Mouse (Mus musculus): ENCODE data around the gene Papolg. TPM values are rescaled to one million over a fixed set of nuclear protein-coding genes. Genes with fewer than 3 reads are reported as not detected.

Papolg gene
- polyA plus RNA-seq, 1 experiment from 2014 or later = 9.6 TPM

DNA sequence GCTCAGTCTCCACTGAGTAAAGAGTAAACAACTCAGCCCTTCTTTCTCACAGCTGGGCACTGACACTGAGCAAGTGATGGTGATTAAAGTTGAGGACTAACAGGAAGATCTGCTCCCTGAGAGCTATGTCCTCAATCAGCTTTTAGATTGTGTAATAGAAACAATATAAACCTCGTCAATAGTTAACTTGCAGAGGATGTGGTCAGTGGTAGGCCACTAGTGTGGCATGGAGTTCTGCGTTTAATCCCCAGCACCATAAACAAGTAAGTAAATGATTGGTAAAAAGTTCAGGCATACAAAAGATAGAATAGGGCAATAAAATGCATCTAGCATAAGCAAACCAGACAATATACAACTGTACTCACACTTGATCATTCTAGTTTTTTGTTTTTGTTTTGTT, 30.7 kb downstream of the Papolg start:
- Histone ChIP-seq H3K36me3 (ENCODE audit: control insufficient read depth, insufficient read depth, low read length) (peaks cover 87% of the 10 kb centered on the region), H3K4me2 (ENCODE audit: low read length) (no peak overlapping the region), H3K9ac (ENCODE audit: low read length) (no peak overlapping the region), H3K27me3 (ENCODE audit: control insufficient read depth, insufficient read depth, low read length) (no peaks in the 10 kb centered on the region), H3K9me3 (ENCODE audit: control insufficient read depth, low read length) (no peaks in the 10 kb centered on the region), H3K4me3 (ENCODE audit: control insufficient read depth in 1 of 2, insufficient read depth in 1 of 2, low read depth in 1 of 2, low read length in 2 of 2) (no peak overlapping the region), H3K27ac (replicated peaks in 1 of 2; ENCODE audit: control insufficient read depth in 1 of 2, insufficient read depth in 1 of 2, low read depth in 2 of 2, low read length in 2 of 2) (no peak overlapping the region), H3K4me1 (ENCODE audit: control insufficient read depth in 2 of 2, insufficient read depth in 2 of 2, low read length in 2 of 2) (no peaks in the 10 kb centered on the region)
- no peak for ATAC-seq (ENCODE audit: insufficient number of reproducible peaks, insufficient read depth, low FRiP score, low read depth)
- 88% methylated on average over 2 of the region's 2 CpGs for WGBS

DNA sequence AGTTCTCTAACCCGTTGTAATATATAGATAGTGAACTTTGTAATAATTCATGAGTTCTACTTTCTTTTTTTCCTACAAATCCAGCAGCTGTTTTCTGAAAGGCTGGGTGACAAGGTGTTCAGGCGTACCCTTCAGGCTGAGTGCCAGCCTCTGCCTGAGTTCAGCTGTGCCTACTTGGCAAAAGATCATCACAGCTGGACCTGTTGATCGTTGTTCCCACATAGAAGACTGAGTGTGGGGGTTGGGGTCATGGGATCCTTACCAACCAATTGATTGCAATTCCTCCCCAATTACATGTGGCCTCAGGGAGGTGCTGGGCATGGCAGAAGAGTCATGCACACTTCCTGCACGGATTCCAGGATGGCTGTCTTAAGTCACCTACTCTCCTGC, 38.3 kb downstream of the Papolg start:
- Histone ChIP-seq H3K9ac (ENCODE audit: low read length) (no peak overlapping the region), H3K36me3 (ENCODE audit: control insufficient read depth, insufficient read depth, low read length) (peaks cover 53% of the 10 kb centered on the region), H3K4me2 (ENCODE audit: low read length) (no peak overlapping the region), H3K4me3 (ENCODE audit: control insufficient read depth in 1 of 2, insufficient read depth in 1 of 2, low read depth in 1 of 2, low read length in 2 of 2) (no peak overlapping the region), H3K4me1 (ENCODE audit: control insufficient read depth in 2 of 2, insufficient read depth in 2 of 2, low read length in 2 of 2) (no peaks in the 10 kb centered on the region), H3K27ac (replicated peaks in 1 of 2; ENCODE audit: control insufficient read depth in 1 of 2, insufficient read depth in 1 of 2, low read depth in 2 of 2, low read length in 2 of 2) (no peak overlapping the region), H3K27me3 (ENCODE audit: control insufficient read depth, insufficient read depth, low read length) (no peaks in the 10 kb centered on the region), H3K9me3 (ENCODE audit: control insufficient read depth, low read length) (no peaks in the 10 kb centered on the region)
- WGBS = 87% methylated on average over 4 of the region's 4 CpGs
- ATAC-seq (ENCODE audit: insufficient number of reproducible peaks, insufficient read depth, low FRiP score, low read depth) = no peak

DNA sequence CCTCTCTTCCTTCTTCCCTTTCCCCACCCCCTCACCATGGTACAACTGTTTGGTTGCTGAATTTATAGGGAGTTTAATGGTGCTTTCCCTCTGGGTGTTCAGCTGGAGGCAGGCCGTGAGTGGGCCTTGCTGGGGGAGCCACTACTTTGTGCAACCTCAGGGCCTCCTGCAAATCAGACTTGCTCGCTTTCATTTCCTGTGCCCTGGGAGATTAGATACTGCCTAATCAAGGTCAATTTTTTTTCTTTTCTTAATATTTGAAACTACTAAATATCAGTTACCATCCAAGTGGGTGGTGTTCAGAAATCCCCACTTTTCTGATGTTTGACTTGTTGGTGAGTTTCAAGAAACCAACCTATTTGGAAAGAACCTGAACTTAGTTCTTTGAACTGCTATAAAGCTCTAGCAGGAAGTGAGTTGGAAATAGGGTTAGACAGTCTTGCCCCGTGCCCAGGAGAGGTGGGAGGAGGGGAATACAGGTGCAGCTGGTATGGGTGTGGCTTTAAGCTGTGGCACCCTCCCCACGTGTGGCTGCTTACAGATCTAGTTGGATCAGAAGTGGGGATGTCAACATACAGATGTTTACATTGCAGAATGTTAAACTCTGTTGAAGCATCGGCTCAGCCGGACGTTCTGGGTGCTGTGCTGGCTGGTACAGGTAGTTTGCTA, 38.9 kb downstream of the Papolg start:
- 83% methylated on average over 7 of the region's 7 CpGs for WGBS
- Histone ChIP-seq H3K4me1 (ENCODE audit: control insufficient read depth in 2 of 2, insufficient read depth in 2 of 2, low read length in 2 of 2) (no peaks in the 10 kb centered on the region), H3K27me3 (ENCODE audit: control insufficient read depth, insufficient read depth, low read length) (no peaks in the 10 kb centered on the region), H3K9me3 (ENCODE audit: control insufficient read depth, low read length) (no peaks in the 10 kb centered on the region), H3K9ac (ENCODE audit: low read length) (no peak overlapping the region), H3K36me3 (ENCODE audit: control insufficient read depth, insufficient read depth, low read length) (peaks cover 48% of the 10 kb centered on the region), H3K4me2 (ENCODE audit: low read length) (no peak overlapping the region), H3K4me3 (ENCODE audit: control insufficient read depth in 1 of 2, insufficient read depth in 1 of 2, low read depth in 1 of 2, low read length in 2 of 2) (no peak overlapping the region), H3K27ac (replicated peaks in 1 of 2; ENCODE audit: control insufficient read depth in 1 of 2, insufficient read depth in 1 of 2, low read depth in 2 of 2, low read length in 2 of 2) (no peak overlapping the region)
- no peak for ATAC-seq (ENCODE audit: insufficient number of reproducible peaks, insufficient read depth, low FRiP score, low read depth)

DNA sequence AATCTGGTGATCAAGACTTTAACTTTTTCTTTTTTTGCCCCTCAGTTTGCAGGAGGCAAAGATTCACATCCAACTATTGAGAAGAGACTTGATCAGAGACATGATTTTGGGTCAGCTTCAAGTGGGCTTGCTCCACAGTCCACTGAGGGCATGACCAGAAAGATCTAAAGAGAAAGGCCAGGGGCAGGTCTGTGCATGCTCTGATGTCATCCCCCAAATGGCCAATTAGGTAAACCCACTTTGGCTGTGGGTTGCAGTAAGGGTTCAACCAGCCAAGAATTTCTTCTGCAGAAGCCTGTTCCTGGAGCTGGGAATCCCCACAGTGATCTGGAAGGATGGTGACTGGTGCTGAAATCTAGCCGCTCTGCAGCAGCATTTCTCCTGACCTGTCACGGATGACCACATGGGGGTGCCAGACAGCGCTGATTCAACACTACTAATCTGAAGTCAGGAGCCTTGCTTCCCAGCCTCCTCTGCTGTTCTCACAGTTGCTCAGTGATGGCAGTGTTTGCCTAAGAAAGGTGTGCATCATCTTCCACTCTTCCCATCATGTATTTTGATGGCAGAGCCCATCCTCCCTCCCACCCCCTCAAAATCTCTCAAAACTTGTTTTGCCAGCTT, 39.8 kb downstream of the Papolg start:
- ATAC-seq (ENCODE audit: insufficient number of reproducible peaks, insufficient read depth, low FRiP score, low read depth) = no peak
- Histone ChIP-seq H3K4me1 (ENCODE audit: control insufficient read depth in 2 of 2, insufficient read depth in 2 of 2, low read length in 2 of 2) (no peaks in the 10 kb centered on the region), H3K27ac (replicated peaks in 1 of 2; ENCODE audit: control insufficient read depth in 1 of 2, insufficient read depth in 1 of 2, low read depth in 2 of 2, low read length in 2 of 2) (no peak overlapping the region), H3K27me3 (ENCODE audit: control insufficient read depth, insufficient read depth, low read length) (no peaks in the 10 kb centered on the region), H3K36me3 (ENCODE audit: control insufficient read depth, insufficient read depth, low read length) (peaks cover 41% of the 10 kb centered on the region), H3K4me3 (ENCODE audit: control insufficient read depth in 1 of 2, insufficient read depth in 1 of 2, low read depth in 1 of 2, low read length in 2 of 2) (no peak overlapping the region), H3K9me3 (ENCODE audit: control insufficient read depth, low read length) (no peaks in the 10 kb centered on the region), H3K9ac (ENCODE audit: low read length) (no peak overlapping the region), H3K4me2 (ENCODE audit: low read length) (no peak overlapping the region)
- 18% methylated on average over 3 of the region's 3 CpGs for WGBS

DNA sequence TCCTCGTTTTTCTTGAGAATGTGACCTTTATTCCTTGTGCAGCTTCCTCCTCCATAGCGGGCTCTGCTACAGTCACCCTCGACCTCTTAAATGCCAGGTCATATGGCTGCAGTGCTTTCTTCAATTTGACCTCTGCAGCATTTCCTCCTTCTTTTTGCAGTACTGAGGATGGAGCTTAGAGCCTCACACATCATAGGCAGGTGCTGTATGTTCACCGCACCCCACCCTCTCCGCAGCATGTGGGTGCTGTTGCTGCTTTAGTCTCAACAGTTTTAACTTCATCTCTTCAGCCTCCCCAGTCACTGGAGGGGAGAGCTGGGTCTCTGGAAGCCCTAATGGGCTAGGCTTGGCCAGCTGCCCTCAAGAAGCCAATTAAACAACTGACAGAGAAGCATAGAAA, 41.7 kb downstream of the Papolg start:
- H3K9me3 ChIP-seq (ENCODE audit: control insufficient read depth, low read length) = no peaks in the 10 kb centered on the region
- no peak overlapping the region for H3K4me3 ChIP-seq (ENCODE audit: control insufficient read depth in 1 of 2, insufficient read depth in 1 of 2, low read depth in 1 of 2, low read length in 2 of 2)
- H3K9ac ChIP-seq (ENCODE audit: low read length) = no peak overlapping the region
- no peak for ATAC-seq (ENCODE audit: insufficient number of reproducible peaks, insufficient read depth, low FRiP score, low read depth)
- H3K27me3 ChIP-seq (ENCODE audit: control insufficient read depth, insufficient read depth, low read length) = no peaks in the 10 kb centered on the region
- peaks cover 21% of the 10 kb centered on the region for H3K36me3 ChIP-seq (ENCODE audit: control insufficient read depth, insufficient read depth, low read length)
- no peaks in the 10 kb centered on the region for H3K4me1 ChIP-seq (ENCODE audit: control insufficient read depth in 2 of 2, insufficient read depth in 2 of 2, low read length in 2 of 2)
- H3K27ac ChIP-seq (replicated peaks in 1 of 2; ENCODE audit: control insufficient read depth in 1 of 2, insufficient read depth in 1 of 2, low read depth in 2 of 2, low read length in 2 of 2) = no peak overlapping the region
- 80% methylated on average over 5 of the region's 5 CpGs for WGBS
- no peak overlapping the region for H3K4me2 ChIP-seq (ENCODE audit: low read length)

DNA sequence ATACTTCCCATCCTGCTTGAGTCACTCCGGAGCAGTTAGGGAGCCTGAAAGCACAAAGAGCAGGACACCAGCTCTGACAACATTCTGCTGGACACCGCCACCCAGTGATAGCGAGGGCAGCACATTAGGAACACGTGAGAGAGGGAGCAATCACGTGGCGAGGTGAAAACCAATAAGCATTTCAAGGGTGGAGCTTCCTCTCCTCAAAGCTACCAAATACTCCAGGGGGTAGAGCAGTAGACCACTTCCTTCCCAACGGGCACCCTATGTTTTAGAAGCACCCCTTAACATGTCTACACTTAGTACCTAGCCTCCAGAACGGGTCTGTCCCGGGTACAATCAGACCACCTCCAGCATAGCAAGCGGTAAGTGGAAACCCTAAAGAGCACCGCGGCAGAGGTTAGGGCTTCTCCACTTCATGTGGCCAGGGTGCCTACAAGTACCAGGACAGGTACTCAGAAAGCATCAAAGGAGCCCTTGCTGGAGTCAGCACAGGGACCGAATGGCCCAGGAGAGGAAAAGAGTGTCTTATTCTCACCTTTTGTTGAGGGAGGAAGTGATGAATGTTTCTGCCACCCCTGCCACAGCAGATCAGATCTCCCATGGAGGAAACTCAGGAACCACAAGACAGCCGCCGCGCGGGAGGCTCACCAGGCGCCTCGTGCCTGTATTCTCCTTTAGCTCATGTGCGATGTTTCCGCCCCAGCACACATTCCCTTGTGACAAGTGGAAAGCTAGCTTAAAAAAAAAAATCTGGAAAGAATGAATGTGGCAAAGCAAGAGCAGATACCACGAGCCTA, 48.8 kb downstream of the Papolg start:
- Histone ChIP-seq H3K9me3 (ENCODE audit: control insufficient read depth, low read length) (no peaks in the 10 kb centered on the region), H3K4me1 (ENCODE audit: control insufficient read depth in 2 of 2, insufficient read depth in 2 of 2, low read length in 2 of 2) (peaks cover 0 to 3% of the 10 kb centered on the region in 2 experiments; a peak in 1 of 4 replicates), H3K27ac (replicated peaks in 1 of 2; ENCODE audit: control insufficient read depth in 1 of 2, insufficient read depth in 1 of 2, low read depth in 2 of 2, low read length in 2 of 2) (no peak overlapping the region), H3K4me3 (ENCODE audit: control insufficient read depth in 1 of 2, insufficient read depth in 1 of 2, low read depth in 1 of 2, low read length in 2 of 2) (no peak overlapping the region), H3K4me2 (ENCODE audit: low read length) (peak overlapping the region; percentile 46), H3K36me3 (ENCODE audit: control insufficient read depth, insufficient read depth, low read length) (no peaks in the 10 kb centered on the region), H3K27me3 (ENCODE audit: control insufficient read depth, insufficient read depth, low read length) (no peaks in the 10 kb centered on the region), H3K9ac (ENCODE audit: low read length) (no peak overlapping the region)
- no peak for ATAC-seq (ENCODE audit: insufficient number of reproducible peaks, insufficient read depth, low FRiP score, low read depth)
- WGBS = 38% methylated on average over 22 of the region's 22 CpGs

DNA sequence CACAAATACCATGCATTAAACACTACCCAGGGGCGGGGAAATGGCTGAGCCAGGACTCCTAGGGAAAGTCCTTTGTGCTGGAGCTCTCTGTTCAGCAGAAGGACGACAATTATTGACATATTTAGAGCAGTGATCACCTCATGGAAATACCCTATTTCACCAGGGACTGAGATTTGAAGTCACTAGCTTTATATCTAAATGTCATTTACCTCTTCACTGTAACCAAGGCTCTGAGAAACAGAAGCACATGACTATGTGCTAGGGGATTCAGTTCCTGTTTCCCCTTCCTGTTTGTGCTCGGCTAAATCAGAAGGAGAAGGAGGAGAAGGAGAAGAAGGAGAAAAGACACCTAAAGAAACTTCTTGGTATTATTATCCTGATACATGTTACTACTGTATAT, 71.8 kb downstream of the Papolg start:
- Histone ChIP-seq H3K9ac (ENCODE audit: low read length) (no peak overlapping the region), H3K4me2 (ENCODE audit: low read length) (no peak overlapping the region), H3K36me3 (ENCODE audit: control insufficient read depth, insufficient read depth, low read length) (no peaks in the 10 kb centered on the region), H3K27ac (replicated peaks in 1 of 2; ENCODE audit: control insufficient read depth in 1 of 2, insufficient read depth in 1 of 2, low read depth in 2 of 2, low read length in 2 of 2) (no peak overlapping the region), H3K9me3 (ENCODE audit: control insufficient read depth, low read length) (no peaks in the 10 kb centered on the region), H3K4me3 (ENCODE audit: control insufficient read depth in 1 of 2, insufficient read depth in 1 of 2, low read depth in 1 of 2, low read length in 2 of 2) (no peak overlapping the region), H3K27me3 (ENCODE audit: control insufficient read depth, insufficient read depth, low read length) (no peaks in the 10 kb centered on the region), H3K4me1 (ENCODE audit: control insufficient read depth in 2 of 2, insufficient read depth in 2 of 2, low read length in 2 of 2) (no peaks in the 10 kb centered on the region)
- no peak for ATAC-seq (ENCODE audit: insufficient number of reproducible peaks, insufficient read depth, low FRiP score, low read depth)
- 67% methylated on average over 3 of the region's 3 CpGs for WGBS

Measured in heart, embryonic 14.5 days (tissue).